Mouse (Mus musculus): ENCODE data around the gene Muc5b. TPM values are rescaled to one million over a fixed set of nuclear protein-coding genes. Genes with fewer than 3 reads are reported as not detected.

Gene Muc5b
- polyA plus RNA-seq (2017; shearing (Covaris generic)) = not detected

GRCm38 (mm10) chr7:141838779-141839178 lies at the start of gene Muc5b:
Muc5b (plus strand) TSS chr7:141839070.

GRCm38 (mm10) chr7:141918407-141918806 lies 79.5 kb downstream of the Muc5b start, which contains the start of gene Tollip:
Tollip (minus strand) TSS chr7:141918507.

Other genes with a start within 250 kb of the Muc5b start
- 0.12 TPM for gene Muc6, start 183.8 kb upstream of the Muc5b start, polyA plus RNA-seq (2017; shearing (Covaris generic))
- gene Muc2, start 148.7 kb upstream of the Muc5b start, polyA plus RNA-seq (2017; shearing (Covaris generic)) = not detected
- not detected for gene Muc5ac, start 50.1 kb upstream of the Muc5b start, polyA plus RNA-seq (2017; shearing (Covaris generic))
- gene Tollip, start 79.4 kb downstream of the Muc5b start, polyA plus RNA-seq (2017; shearing (Covaris generic)) = 54.9 TPM
- gene Brsk2, start 110.7 kb downstream of the Muc5b start, polyA plus RNA-seq (2017; shearing (Covaris generic)) = 0.68 TPM
- 91.6 TPM for gene Mob2, start 222.0 kb downstream of the Muc5b start, polyA plus RNA-seq (2017; shearing (Covaris generic))

Data from CD4-positive, CD25-positive, alpha-beta regulatory T cell, adult 9 weeks (primary cell).